Mouse (Mus musculus) intestine, embryonic 15.5 days (tissue): Measurements from ENCODE around the gene Pecam1. TPM values are rescaled to one million over a fixed set of nuclear protein-coding genes. Genes with fewer than 3 reads are reported as not detected.
A peak's percentile ranks its signal among the peaks of the same experiment; 100 is the strongest.
"Not testable (repeated sequence)": the region's sequence is repeated elsewhere in the genome, so short reads cannot be mapped to it uniquely, and the experiment has no call there.

Experiments
- ATAC-seq: fragments of 200-750 bp; cut with Nextera tagmentation; 2 replicates; pipeline ENCODE4 v1.8.0; 2017; ENCODE audit warnings: moderate TSS enrichment, moderate library complexity
- H3K27ac ChIP-seq: fragments of 300-500 bp; sonication (generic); 2 replicates; pipeline ENCODE4 v1.5.1; 2015; ENCODE audit warnings: mild to moderate bottlenecking, inconsistent platforms
- H3K27me3 ChIP-seq: fragments of 300-500 bp; sonication (generic); replicated peaks from 2 replicates; pipeline ENCODE4 v1.6.1; 2015; ENCODE audit warnings: inconsistent platforms
- H3K36me3 ChIP-seq: fragments of 300-500 bp; sonication (generic); 2 replicates; pipeline ENCODE4 v1.6.1; 2015; ENCODE audit warnings: inconsistent platforms
- H3K4me1 ChIP-seq: fragments of 300-500 bp; sonication (generic); replicated peaks from 2 replicates; pipeline ENCODE4 v1.6.1; 2015; ENCODE audit warnings: inconsistent platforms
- H3K4me2 ChIP-seq: fragments of 300-500 bp; sonication (generic); replicated peaks from 2 replicates; pipeline ENCODE4 v1.6.1; 2015; ENCODE audit warnings: mild to moderate bottlenecking, inconsistent platforms
- H3K4me3 ChIP-seq: fragments of 300-500 bp; sonication (generic); replicated peaks from 2 replicates; pipeline ENCODE4 v1.5.1; 2015; ENCODE audit warnings: inconsistent platforms
- H3K9ac ChIP-seq: fragments of 300-500 bp; sonication (generic); 2 replicates; pipeline ENCODE4 v1.6.1; 2015; ENCODE audit warnings: inconsistent platforms
- H3K9me3 ChIP-seq: fragments of 300-500 bp; sonication (generic); 2 replicates; pipeline ENCODE4 v1.6.1; 2016; ENCODE audit warnings: inconsistent platforms
- WGBS: fragments of 180-500 bp; shearing (Covaris S2); methylation state at CpG from one replicate; pipeline ENCODE4 v1.1.7; 2015; 5-methylcytosine and 5-hydroxymethylcytosine counted together
- polyA plus RNA-seq: library from polyadenylated mRNA; unstranded; fragments of >200 nt; fragmentation: Nextera tagmentation; extraction: Ambion mirVana; gene quantifications from 2 replicates; pipeline ENCODE4 v1.2.1, GENCODE M21; 2015

Pecam1 gene
- polyA plus RNA-seq, 1 experiment from 2014 or later = 49.3 TPM

DNA sequence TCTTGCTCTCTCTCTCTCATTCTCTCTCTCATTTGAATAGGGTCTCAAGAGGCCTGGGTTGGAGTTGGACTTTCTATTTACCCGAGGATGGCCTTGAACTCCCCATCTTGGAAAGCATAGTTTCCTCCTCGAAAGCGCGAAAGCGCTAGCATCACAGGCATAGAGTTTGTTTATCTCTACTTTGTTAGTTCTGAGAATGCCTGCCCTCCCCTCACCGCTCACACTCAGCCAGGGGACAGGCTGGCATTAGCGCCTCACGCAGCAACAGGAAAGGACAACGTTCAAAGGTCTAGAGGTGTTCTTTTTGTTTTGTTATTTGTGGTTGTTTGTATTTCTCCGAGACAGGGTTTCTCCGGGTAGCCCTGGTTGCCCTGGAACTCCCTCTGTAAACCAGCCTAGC, 82.6 kb downstream of the Pecam1 start:
- Histone ChIP-seq H3K4me1 (peaks cover 4% of the 10 kb centered on the region; the same call in 1 of the 2 replicates), H3K9ac (no peak overlapping the region), H3K36me3 (no peaks in the 10 kb centered on the region), H3K9me3 (no peaks in the 10 kb centered on the region), H3K27me3 (no peaks in the 10 kb centered on the region), H3K4me3 (no peak overlapping the region), H3K4me2 (no peak overlapping the region), H3K27ac (no peak overlapping the region)
- WGBS = 74% methylated on average over 11 of the region's 11 CpGs
- ATAC-seq = no peak

DNA sequence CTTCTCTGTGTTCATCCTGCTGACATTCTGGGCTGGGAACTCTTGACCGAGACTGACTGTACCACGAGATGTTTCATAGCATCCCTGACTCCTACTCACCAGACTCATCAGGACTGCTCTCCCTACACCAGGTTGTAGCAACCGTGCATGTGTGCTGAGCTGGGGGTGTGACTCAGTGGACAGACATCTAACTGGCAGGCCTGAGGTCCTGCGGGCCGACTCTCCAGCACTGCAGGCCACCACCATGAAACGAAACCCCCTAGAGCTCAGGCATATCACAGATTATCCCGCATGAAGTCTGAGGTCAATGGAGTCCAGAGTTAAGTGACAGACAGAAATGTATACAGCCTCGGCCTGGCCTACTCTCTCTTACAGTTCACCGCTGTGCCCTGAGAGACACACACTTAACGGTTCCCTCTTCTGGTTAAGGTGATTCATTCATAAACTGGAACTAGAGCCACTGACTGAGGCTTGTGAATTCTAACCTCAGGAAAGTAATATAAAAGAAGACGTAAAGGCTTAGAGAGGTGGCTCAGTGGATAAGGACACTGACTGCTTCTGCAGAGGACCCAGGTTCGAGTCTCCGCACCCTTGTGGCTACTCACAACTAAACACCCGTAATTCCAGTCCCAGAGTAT, 83.8 kb downstream of the Pecam1 start:
- Histone ChIP-seq H3K9ac (no peak overlapping the region), H3K36me3 (no peaks in the 10 kb centered on the region), H3K27ac (no peak overlapping the region), H3K9me3 (no peaks in the 10 kb centered on the region), H3K4me1 (peaks cover 4% of the 10 kb centered on the region; the same call in 1 of the 2 replicates), H3K4me3 (no peak overlapping the region), H3K4me2 (no peak overlapping the region), H3K27me3 (no peaks in the 10 kb centered on the region)
- WGBS = 80% methylated on average over 14 of the region's 14 CpGs
- ATAC-seq = no peak

DNA sequence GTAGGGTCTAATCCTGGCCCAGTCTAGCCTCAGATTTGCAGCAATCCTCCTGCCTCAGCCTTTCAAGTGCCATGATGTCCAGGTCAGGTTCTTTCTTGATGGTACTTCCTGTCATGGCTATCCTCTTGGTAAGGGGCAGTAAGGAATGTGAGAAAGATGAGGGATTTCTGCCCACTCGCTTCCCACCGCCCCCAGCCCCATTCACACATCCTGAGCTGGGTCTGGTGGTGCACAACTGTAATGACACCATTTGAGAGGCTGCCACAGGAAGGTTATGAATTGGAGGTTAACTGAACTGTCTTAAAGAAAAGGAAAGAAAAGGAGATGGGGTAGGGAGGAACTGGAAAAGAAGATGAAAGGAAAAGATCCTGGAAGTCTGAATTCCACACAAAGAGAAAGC, 84.6 kb downstream of the Pecam1 start:
- H3K4me2 ChIP-seq = no peak overlapping the region
- H3K4me1 ChIP-seq = peaks cover 4% of the 10 kb centered on the region; the same call in 1 of the 2 replicates
- H3K36me3 ChIP-seq = no peaks in the 10 kb centered on the region
- ATAC-seq = no peak
- H3K27ac ChIP-seq = no peak overlapping the region
- H3K9me3 ChIP-seq = no peaks in the 10 kb centered on the region
- no peaks in the 10 kb centered on the region for H3K27me3 ChIP-seq
- H3K9ac ChIP-seq = no peak overlapping the region
- WGBS = 93% methylated on average over 2 of the region's 2 CpGs
- no peak overlapping the region for H3K4me3 ChIP-seq

DNA sequence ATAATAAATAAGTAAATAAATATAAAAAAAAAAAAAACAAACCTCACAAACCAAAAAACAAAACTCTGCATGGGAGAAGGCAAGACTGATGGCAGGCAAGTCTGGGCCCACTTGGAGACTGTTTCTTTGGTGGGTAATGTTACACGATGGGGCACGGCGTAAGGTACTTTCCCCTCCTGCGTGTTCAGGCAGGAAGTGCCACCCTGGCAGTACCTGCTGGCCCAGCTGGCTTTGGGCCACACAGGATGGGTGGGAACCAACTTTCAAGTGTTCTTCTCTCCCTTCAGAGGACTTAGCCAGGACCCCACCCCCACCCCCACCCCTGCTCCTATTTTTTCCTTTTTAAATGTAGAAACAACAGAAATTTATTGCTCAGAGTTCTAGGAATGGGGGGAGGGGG, 85.1 kb downstream of the Pecam1 start:
- Histone ChIP-seq H3K36me3 (no peaks in the 10 kb centered on the region), H3K4me1 (peaks cover 7% of the 10 kb centered on the region; the same call in 1 of the 2 replicates), H3K27me3 (no peaks in the 10 kb centered on the region), H3K9ac (no peak overlapping the region), H3K27ac (no peak overlapping the region), H3K4me2 (no peak overlapping the region), H3K9me3 (no peaks in the 10 kb centered on the region), H3K4me3 (no peak overlapping the region)
- ATAC-seq = no peak
- WGBS = 82% methylated on average over 4 of the region's 4 CpGs

DNA sequence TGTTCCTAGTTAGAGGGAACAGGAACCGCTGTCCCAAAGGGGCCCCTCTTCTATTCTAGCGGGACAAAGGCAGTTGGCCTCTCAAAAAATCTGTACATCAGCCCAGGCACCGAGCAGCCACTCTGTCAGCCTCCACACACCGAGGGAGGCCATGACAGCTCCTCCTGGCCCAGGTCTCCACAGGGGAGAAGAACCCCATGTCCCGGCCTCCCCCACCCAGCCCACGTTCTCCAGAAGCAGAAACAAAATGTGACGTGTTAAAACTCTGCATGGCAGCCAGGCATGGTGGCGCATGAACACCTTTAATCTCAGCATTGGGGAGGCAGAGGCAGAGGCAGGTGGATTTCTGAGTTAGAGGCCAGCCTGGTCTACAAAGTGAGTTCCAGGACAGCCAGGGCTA, 85.7 kb downstream of the Pecam1 start:
- Histone ChIP-seq H3K4me2 (no peak overlapping the region), H3K9me3 (no peaks in the 10 kb centered on the region), H3K27me3 (no peaks in the 10 kb centered on the region), H3K9ac (no peak overlapping the region), H3K4me3 (no peak overlapping the region), H3K27ac (no peak overlapping the region), H3K4me1 (peaks cover 6% of the 10 kb centered on the region; the same call in 1 of the 2 replicates), H3K36me3 (no peaks in the 10 kb centered on the region)
- 75% methylated on average over 8 of the region's 8 CpGs for WGBS
- no peak for ATAC-seq

DNA sequence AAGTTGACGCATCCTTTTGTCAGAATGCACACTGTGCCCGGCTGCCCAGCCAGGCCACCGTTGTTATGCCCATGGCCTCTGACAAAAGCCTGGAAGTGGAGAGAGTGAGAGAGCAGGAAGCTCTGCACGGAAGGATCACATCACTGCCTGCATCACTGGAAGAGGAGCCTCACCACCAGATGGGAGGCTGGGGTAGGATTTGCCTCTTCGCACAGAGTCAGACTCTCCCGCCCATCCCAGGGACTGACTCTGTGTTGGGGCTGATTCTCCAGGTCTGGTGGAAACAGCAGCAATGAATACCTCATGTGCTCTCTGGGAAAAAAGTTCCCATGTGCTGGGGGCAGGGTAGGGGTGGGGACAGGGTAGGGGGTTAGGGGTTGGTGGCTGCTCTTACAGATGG, 86.6 kb downstream of the Pecam1 start:
- 61% methylated on average over 6 of the region's 6 CpGs for WGBS
- Histone ChIP-seq H3K27ac (no peak overlapping the region), H3K36me3 (no peaks in the 10 kb centered on the region), H3K9me3 (no peaks in the 10 kb centered on the region), H3K27me3 (no peaks in the 10 kb centered on the region), H3K4me3 (no peak overlapping the region), H3K4me1 (peaks cover 7% of the 10 kb centered on the region; the same call in 1 of the 2 replicates), H3K9ac (no peak overlapping the region), H3K4me2 (no peak overlapping the region)
- ATAC-seq = no peak

DNA sequence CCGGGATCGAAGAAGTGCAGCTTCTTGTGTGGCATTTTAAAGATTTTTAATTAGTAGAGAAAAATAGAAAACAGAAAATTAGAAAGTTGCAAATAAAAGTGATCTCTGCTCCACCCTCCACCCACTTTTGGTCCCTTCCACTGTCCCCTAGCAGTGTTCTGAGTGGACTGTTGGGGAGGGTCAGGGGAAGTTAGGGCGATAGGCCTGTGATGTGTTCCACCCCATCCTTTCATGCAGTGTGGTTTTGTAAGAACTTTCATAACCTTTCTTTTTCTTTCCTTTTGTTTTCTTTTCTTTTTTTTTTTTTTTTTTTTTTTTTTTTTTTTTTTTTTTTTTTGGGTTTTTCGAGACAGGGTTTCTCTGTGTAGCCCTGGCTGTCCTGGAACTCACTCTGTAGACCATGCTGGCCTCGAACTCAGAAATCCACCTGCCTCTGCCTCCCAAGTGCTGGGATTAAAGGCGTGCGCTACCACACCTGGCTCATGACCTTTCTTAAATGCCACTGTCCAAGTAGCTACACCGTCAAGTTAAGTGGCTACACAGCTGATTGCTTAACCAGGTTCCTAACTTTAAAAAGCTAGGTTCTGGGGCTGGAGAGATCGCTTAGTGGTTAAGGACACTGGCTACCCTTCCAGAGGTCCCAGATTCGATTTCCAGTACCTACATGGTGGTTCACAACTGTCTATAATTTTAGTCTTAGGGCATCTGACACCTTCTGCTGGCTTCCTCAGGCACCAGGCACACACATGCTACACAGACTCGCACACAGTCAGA, 87.6 kb downstream of the Pecam1 start:
- no peaks in the 10 kb centered on the region for H3K36me3 ChIP-seq
- H3K27ac ChIP-seq = no peak overlapping the region
- 88% methylated on average over 10 of the region's 11 CpGs for WGBS
- H3K4me3 ChIP-seq = no peak overlapping the region
- no peak overlapping the region for H3K4me2 ChIP-seq
- no peak overlapping the region for H3K9ac ChIP-seq
- H3K9me3 ChIP-seq = no peaks in the 10 kb centered on the region
- no peaks in the 10 kb centered on the region for H3K27me3 ChIP-seq
- ATAC-seq = no peak
- peaks cover 15% of the 10 kb centered on the region for H3K4me1 ChIP-seq

DNA sequence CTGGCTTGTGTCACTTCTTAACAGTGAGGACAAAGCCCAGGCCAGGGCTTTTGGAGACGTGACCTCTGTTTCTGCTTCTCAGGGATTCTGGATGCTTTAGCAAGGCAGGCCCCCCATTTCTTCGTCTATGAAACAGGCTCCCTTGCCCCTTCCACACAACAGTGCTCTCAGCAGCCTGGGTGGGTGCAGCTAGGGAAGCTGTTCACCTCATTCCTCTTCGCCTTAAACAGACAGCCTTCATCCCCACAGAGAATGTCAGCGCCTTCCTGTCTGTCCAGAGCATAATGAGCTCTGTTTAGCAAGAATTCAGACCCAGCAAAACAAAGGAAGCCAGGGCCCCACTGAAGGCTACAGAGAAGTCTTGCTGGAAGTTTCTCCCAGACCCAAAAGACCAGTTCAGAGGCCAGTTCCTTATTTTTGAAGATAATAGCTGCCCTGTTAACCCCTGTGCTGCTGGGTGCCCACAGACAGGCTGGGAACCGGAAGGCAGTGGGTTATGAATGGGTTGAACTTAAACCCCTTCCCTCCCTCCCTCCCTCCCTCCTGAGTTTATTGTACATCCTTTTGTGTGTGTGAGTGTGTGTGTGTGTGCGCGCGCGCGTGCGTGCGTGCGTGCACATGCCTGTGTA, 89.9 kb downstream of the Pecam1 start:
- Histone ChIP-seq H3K9ac (no peak overlapping the region), H3K36me3 (no peaks in the 10 kb centered on the region)

DNA sequence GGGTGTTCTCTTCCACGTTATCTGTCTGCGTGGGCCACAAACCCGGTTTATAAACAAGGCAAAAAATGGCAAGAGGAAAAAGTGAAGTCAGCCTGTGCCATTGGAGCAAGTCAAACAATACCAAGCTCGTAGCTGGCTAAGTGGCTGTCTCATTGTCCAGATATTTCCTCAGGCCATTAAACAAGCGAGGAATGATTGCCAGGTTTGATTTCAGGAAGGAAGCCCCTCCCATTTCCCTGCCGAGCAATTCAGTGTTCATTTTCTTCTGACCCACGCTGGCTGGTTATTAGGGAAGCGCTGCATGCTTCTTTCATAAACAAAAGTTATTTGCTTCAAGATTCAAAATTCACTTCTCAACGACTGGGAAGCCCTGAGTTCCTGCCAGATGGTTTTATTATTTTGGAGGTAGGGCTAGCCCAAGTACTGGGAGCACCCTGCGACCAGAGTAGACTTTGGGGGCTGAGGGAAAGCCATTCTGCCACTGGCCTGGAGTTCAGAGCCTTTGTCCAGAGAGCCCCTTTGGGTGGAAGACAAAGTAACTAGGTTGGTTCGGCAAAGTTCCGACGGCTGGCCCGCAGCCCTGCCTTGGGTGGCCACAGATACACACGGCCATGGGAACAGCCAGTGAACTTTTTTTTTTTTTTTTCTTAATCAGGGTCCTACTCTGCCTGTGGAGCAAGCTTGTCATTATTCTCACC, 90.7 kb downstream of the Pecam1 start:
- H3K27ac ChIP-seq = peak overlapping the region; percentile 79
- no peak overlapping the region for H3K4me2 ChIP-seq
- H3K27me3 ChIP-seq = no peaks in the 10 kb centered on the region
- H3K36me3 ChIP-seq = no peaks in the 10 kb centered on the region
- WGBS = 45% methylated on average over 15 of the region's 15 CpGs
- ATAC-seq = no peak
- H3K4me3 ChIP-seq = no peak overlapping the region
- no peaks in the 10 kb centered on the region for H3K9me3 ChIP-seq
- H3K9ac ChIP-seq = no peak overlapping the region
- peaks cover 16% of the 10 kb centered on the region for H3K4me1 ChIP-seq

More for the DNA sequence above, 89.9 kb downstream of the Pecam1 start:
- ATAC-seq = peak; percentile 32
- Histone ChIP-seq H3K27me3 (no peaks in the 10 kb centered on the region), H3K9me3 (no peaks in the 10 kb centered on the region), H3K27ac (peak overlapping the region; percentile 79), H3K4me2 (no peak overlapping the region), H3K4me1 (peaks cover 16% of the 10 kb centered on the region), H3K4me3 (no peak overlapping the region)
- 59% methylated on average over 13 of the region's 13 CpGs for WGBS

DNA sequence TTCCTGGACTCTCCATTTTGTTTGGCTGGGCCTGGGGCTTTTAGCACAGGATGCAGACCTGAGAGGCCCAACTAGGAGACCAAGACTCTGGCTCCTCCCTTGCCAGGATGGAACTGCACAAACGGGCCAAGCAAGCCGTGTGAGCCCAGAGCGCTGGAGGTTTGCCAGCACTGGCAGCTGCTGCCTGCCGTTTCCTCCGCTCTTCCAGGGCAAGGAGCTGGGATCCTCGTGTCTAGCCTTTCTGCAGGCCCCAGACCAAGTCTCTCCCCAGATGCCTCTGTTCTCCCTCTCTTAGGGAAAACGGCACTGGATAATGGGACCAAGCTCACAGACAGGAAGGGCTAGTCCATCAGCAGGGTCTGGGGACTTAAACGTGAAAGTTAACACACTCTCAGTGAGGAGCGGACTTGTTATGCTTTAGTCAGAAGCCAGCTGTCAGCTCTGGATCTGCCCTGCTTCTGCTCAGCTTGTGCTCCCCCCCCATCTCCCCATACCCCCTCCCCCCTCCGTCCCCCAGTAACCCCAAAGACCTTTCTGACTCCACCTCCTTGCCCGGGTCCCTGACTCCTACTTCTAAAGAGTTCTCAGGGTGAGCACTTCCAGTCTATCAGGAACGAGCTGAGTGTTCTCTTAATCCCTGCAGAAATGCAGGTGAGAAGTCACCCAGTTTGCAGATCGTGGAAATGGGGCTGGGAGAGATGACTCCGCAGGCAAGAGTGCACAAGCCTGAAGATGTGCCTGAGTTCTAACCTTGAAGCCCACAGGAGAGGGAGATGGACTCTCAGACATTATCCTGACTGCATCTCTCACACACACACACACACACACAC, 92.2 kb downstream of the Pecam1 start:
- peaks cover 16% of the 10 kb centered on the region for H3K4me1 ChIP-seq
- peak overlapping the region; percentile 89 for H3K27ac ChIP-seq
- H3K9me3 ChIP-seq = no peaks in the 10 kb centered on the region
- H3K36me3 ChIP-seq = no peaks in the 10 kb centered on the region
- ATAC-seq = peak; percentile 83
- H3K4me3 ChIP-seq = no peak overlapping the region
- peak overlapping the region; percentile 20 for H3K9ac ChIP-seq
- no peaks in the 10 kb centered on the region for H3K27me3 ChIP-seq
- H3K4me2 ChIP-seq = peak overlapping the region; percentile 28
- WGBS = 19% methylated on average over 14 of the region's 14 CpGs

DNA sequence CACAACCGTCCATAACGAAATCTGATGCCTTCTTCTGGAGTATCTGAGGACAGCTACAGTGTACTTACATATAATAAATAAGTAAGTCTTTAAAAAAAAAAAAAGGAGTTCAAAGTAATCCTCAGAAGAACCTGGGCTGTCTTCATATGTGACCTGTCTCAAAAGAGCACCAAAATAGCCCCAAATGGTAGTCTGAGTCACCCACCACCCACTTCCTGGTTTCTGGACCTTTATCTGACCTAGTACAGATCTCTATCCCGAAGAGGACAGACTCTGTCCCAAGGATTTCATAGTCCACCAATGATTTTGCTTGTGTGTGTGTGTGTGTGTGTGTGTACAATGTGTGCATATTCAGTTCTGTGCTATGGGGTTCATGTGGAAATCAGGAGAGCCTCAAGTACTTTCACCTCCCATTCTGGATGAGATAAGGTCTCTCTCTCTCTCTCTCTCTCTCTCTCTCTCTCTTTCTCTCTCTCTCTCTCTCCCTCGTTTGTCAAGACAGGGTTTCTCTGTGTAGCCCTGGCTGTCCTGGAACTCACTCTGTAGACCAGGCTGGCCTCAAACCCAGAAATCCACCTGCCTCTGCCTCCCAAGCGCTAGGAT, 93.4 kb downstream of the Pecam1 start:
- H3K27me3 ChIP-seq, H3K27ac ChIP-seq, ATAC-seq, H3K4me2 ChIP-seq, H3K4me3 ChIP-seq, H3K9me3 ChIP-seq, H3K36me3 ChIP-seq, H3K9ac ChIP-seq: not testable (repeated sequence)
- WGBS = 81% methylated on average over 5 of the region's 5 CpGs
- peaks cover 16% of the 10 kb centered on the region for H3K4me1 ChIP-seq
